Mouse (Mus musculus) embryonic stem cell, embryonic (primary cell): ENCODE data around the gene Syt7.

Experiments
- CTCF ChIA-PET, 4 experiments: fragments of 300-600 bp in 2 of 4; fragments of 350-600 bp in 2 of 4; sonication (Branson Sonifier 250); formaldehyde crosslinking; loops; one replicate each; lab custom pipeline; 2022; ENCODE audit warnings: inconsistent platforms in 2 of 4; lab: Charles Lee
- POLR2A ChIA-PET, 4 experiments: fragments of 300-600 bp in 2 of 4; fragments of 350-600 bp in 2 of 4; sonication (Branson Sonifier 250); formaldehyde crosslinking; loops; one replicate each; lab custom pipeline; 2022; ENCODE audit warnings: antibody characterized with exemption in 4 of 4, inconsistent platforms in 1 of 4; lab: Charles Lee

Syt7 gene

DNA sequence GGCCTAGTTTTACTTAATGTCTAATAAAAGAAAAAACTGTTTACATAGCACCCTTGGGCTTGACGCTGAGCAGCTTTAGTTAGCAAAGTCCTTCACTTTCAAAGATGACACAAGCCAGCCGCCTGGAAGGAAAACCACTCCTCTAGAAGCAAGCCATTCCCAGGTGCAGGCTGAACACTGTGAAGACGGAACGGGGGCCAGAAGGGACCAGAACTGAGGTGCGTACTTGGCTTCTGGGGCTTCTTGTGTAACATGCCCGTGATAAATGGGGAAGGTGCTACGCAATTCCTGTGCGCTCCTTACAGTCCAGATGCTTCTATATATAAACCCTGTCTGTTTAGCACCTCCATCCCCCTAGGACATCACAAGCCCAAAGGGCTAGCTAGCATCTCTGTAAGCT, 111.7 kb downstream of the Syt7 start:
- POLR2A ChIA-PET, result interaction anchor here in 2 of 4 experiments (1.0 to 3.7 kb wide), 7 partner anchors 8 to 72 kb away, joined by 3 to 14 read pairs (median 4); partner anchors contain the start of genes Cpsf7 (in 2 of the 2) and Sdhaf2 (in 2 of the 2)
- CTCF ChIA-PET, result interaction anchor here in 3 of 4 experiments (0.6 to 3.9 kb wide), 14 partner anchors 9 to 454 kb away, joined by 3 to 29 read pairs (median 10); no protein-coding TSS in a partner anchor

DNA sequence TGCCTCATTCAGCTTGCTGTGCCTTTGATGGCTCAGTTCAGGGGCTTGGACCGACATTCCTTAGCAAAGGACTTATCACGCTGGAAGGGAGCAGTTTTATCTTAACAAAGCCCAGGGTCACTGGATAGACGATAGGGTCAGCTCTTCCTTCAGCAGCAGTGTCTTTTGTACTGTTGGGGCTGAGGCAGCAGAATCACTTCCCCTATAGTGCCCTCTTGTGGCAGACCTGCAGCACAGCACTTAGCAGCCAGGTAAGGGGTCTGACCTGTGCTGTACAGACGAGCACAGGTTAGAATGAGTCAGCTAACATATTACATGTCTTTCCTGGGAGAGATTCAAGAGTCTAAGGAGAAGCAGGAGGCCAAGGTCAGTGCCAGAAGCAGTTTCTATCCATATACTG, 113.7 kb downstream of the Syt7 start:
- ChIA-PET POLR2A (interaction anchor here (0.8 to 1.7 kb wide), 10 partner anchors 9 to 105 kb away, joined by 3 to 8 read pairs (median 4); partner anchors contain the start of genes Cpsf7 (in 3 of the 4) and Sdhaf2 (in 2 of the 4)), CTCF (interaction anchor here (0.5 to 3.9 kb wide), 86 partner anchors 8 to 480 kb away, joined by 3 to 29 read pairs (median 4); partner anchors contain the start of genes Lrrc10b (in 3 of the 4), Cpsf7 (in 2 of the 4), Ppp1r32 (in 2 of the 4) and Sdhaf2 (in 2 of the 4))
